Mouse (Mus musculus) cerebellum, postnatal 14 days (tissue): ENCODE measurements at regions not wholly inside any gene's neighbourhood (a gene's known extent, or its start where the extent isn't known, plus 50 kb on each side); places are given as distances from the start of the nearest gene placed in this dataset.

Source experiments
- DNase-seq, 2 experiments: peaks; one replicate each; pipeline ENCODE4 v3.0.0; 2021; ENCODE audit warnings: mixed read lengths in 2 of 2

- DNase-seq: no peak
These were observed 409.1 kb upstream of the Cdh4 start for GRCm38 (mm10) chr2:179033171-179033570.

- peak; percentile 73 to 80 for DNase-seq
These were observed 406.8 kb upstream of the Cdh4 start for GRCm38 (mm10) chr2:179035446-179035845.

GRCm38 (mm10) chr2:179039697-179040096 is 402.5 kb upstream of the Cdh4 start:
- DNase-seq: no peak

GRCm38 (mm10) chr2:179043671-179044070 is 398.6 kb upstream of the Cdh4 start:
- DNase-seq: no peak

GRCm38 (mm10) chr2:179045361-179045760 is 396.9 kb upstream of the Cdh4 start:
- DNase-seq: peak; percentile 12 to 13

- DNase-seq: no peak
These were observed 387.8 kb upstream of the Cdh4 start for GRCm38 (mm10) chr2:179054441-179054840.

GRCm38 (mm10) chr2:179064616-179065015 is 377.6 kb upstream of the Cdh4 start:
- no peak for DNase-seq

- no peak for DNase-seq
These were observed 372.7 kb upstream of the Cdh4 start for GRCm38 (mm10) chr2:179069520-179069919.

- DNase-seq: peak; percentile 51 to 75
These were observed 371.9 kb upstream of the Cdh4 start for GRCm38 (mm10) chr2:179070346-179070745.

GRCm38 (mm10) chr2:179080462-179081274 is 361.6 kb upstream of the Cdh4 start:
- DNase-seq: no peak

GRCm38 (mm10) chr2:179086915-179087314 is 355.3 kb upstream of the Cdh4 start:
- no peak for DNase-seq

GRCm38 (mm10) chr2:179091480-179091879 is 350.8 kb upstream of the Cdh4 start:
- DNase-seq: no peak

GRCm38 (mm10) chr2:179093996-179094395 is 348.2 kb upstream of the Cdh4 start:
- peak; percentile 11 to 23 for DNase-seq

- no peak for DNase-seq
These were observed 346.2 kb upstream of the Cdh4 start for GRCm38 (mm10) chr2:179095981-179096380.

GRCm38 (mm10) chr2:179096861-179097260 is 345.4 kb upstream of the Cdh4 start:
- DNase-seq: no peak

- DNase-seq: no peak
These were observed 342.4 kb upstream of the Cdh4 start for GRCm38 (mm10) chr2:179099783-179100182.

- DNase-seq: no peak
These were observed 339.1 kb upstream of the Cdh4 start for GRCm38 (mm10) chr2:179103114-179103513.

GRCm38 (mm10) chr2:179112951-179113350 is 329.3 kb upstream of the Cdh4 start:
- DNase-seq: no peak

- DNase-seq: no peak
These were observed 314.2 kb upstream of the Cdh4 start for GRCm38 (mm10) chr2:179128018-179128417.

GRCm38 (mm10) chr2:179128432-179128831 is 313.8 kb upstream of the Cdh4 start:
- no peak for DNase-seq

GRCm38 (mm10) chr2:179131004-179131403 is 311.2 kb upstream of the Cdh4 start:
- DNase-seq: no peak

- no peak for DNase-seq
These were observed 299.9 kb upstream of the Cdh4 start for GRCm38 (mm10) chr2:179142313-179142712.

- DNase-seq: no peak
These were observed 296.5 kb upstream of the Cdh4 start for GRCm38 (mm10) chr2:179145726-179146125.

- DNase-seq: no peak
These were observed 296.0 kb upstream of the Cdh4 start for GRCm38 (mm10) chr2:179146274-179146673.

- DNase-seq: no peak
These were observed 294.0 kb upstream of the Cdh4 start for GRCm38 (mm10) chr2:179148194-179148593.
